Mouse (Mus musculus) limb, embryonic 10.5 days (tissue): ENCODE data around the gene Mccc2. TPM values are rescaled to one million over a fixed set of nuclear protein-coding genes. Genes with fewer than 3 reads are reported as not detected.

Experiments
- DNase-seq: peaks from one replicate; pipeline ENCODE4 v3.0.0-alpha.2; 2017; ENCODE audit warnings: low spot score
- H3K27ac ChIP-seq: fragments of 300-500 bp; sonication (generic); 2 replicates; pipeline ENCODE4 v1.5.1; 2016; ENCODE audit warnings: mild to moderate bottlenecking
- H3K27me3 ChIP-seq: fragments of 300-500 bp; sonication (generic); 2 replicates; pipeline ENCODE4 v1.6.1; 2016; ENCODE audit warnings: low read depth, mild to moderate bottlenecking; ENCODE audit not compliant: poor library complexity, severe bottlenecking
- H3K36me3 ChIP-seq: fragments of 300-500 bp; sonication (generic); 2 replicates; pipeline ENCODE4 v1.6.1; 2016; ENCODE audit warnings: mild to moderate bottlenecking, moderate library complexity
- H3K4me1 ChIP-seq: fragments of 300-500 bp; sonication (generic); 2 replicates; pipeline ENCODE4 v1.6.1; 2016
- H3K4me3 ChIP-seq: fragments of 300-500 bp; sonication (generic); 2 replicates; pipeline ENCODE4 v1.5.1; 2016; ENCODE audit warnings: mild to moderate bottlenecking, moderate library complexity
- H3K9me3 ChIP-seq: fragments of 300-500 bp; sonication (generic); replicated peaks from 2 replicates; pipeline ENCODE4 v1.6.1; 2016; ENCODE audit warnings: mild to moderate bottlenecking
- WGBS: fragments of 180-500 bp; shearing (Covaris S2); methylation state at CpG from one replicate; pipeline ENCODE4 v1.1.7; 2016; 5-methylcytosine and 5-hydroxymethylcytosine counted together
- polyA plus RNA-seq: library from polyadenylated mRNA; unstranded; fragments of >200 nt; fragmentation: Nextera tagmentation; extraction: Ambion mirVana; gene quantifications from 2 replicates; pipeline ENCODE4 v1.2.1, GENCODE M21; 2016

Mccc2 gene
- polyA plus RNA-seq, 1 experiment from 2014 or later = 48.3 TPM

GRCm38 (mm10) chr13:99931502-99931901 is 83.9 kb downstream of the Mccc2 start:
- Histone ChIP-seq H3K27me3 (no peaks in the 10 kb centered on the region), H3K4me3 (no peak overlapping the region), H3K36me3 (no peaks in the 10 kb centered on the region), H3K9me3 (no peaks in the 10 kb centered on the region), H3K4me1 (no peaks in the 10 kb centered on the region), H3K27ac (no peak overlapping the region)
- DNase-seq = no peak
- 90% methylated on average over 6 of the region's 6 CpGs for WGBS

- Histone ChIP-seq H3K27me3 (no peaks in the 10 kb centered on the region), H3K9me3 (no peaks in the 10 kb centered on the region), H3K36me3 (no peaks in the 10 kb centered on the region), H3K27ac (no peak overlapping the region), H3K4me3 (no peak overlapping the region), H3K4me1 (no peaks in the 10 kb centered on the region)
- no peak for DNase-seq
- whole genome bisulfite sequencing = 86% methylated on average over 5 of the region's 5 CpGs
Measured at GRCm38 (mm10) chr13:99926249-99926648, 89.2 kb downstream of the Mccc2 start.

- WGBS = 92% methylated on average over 5 of the region's 5 CpGs
- Histone ChIP-seq H3K9me3 (no peaks in the 10 kb centered on the region), H3K4me1 (no peaks in the 10 kb centered on the region), H3K27me3 (no peaks in the 10 kb centered on the region), H3K4me3 (no peak overlapping the region), H3K36me3 (no peaks in the 10 kb centered on the region), H3K27ac (no peak overlapping the region)
- no peak for DNase-seq
Measured at GRCm38 (mm10) chr13:99915632-99916031, 99.8 kb downstream of the Mccc2 start.

- H3K27me3 ChIP-seq = peaks cover 54% of the 10 kb centered on the region
- H3K36me3 ChIP-seq = no peaks in the 10 kb centered on the region
- H3K4me1 ChIP-seq = peaks cover 11% of the 10 kb centered on the region
- 48% methylated on average over 9 of the region's 9 CpGs for WGBS
- no peaks in the 10 kb centered on the region for H3K9me3 ChIP-seq
- H3K4me3 ChIP-seq = peak within 1 kb of the TSS; percentile 26; the same call in 1 of the 2 replicates
- no peak within 1 kb of the TSS for H3K27ac ChIP-seq
- DNase-seq = no peak
Measured at GRCm38 (mm10) chr13:99900965-99901364, 114.5 kb downstream of the Mccc2 start, which contains the start of gene Cartpt. Gene Cartpt, minus strand, starts transcription at chr13:99901091.

GRCm38 (mm10) chr13:99900557-99900892 is 114.9 kb downstream of the Mccc2 start:
- Histone ChIP-seq H3K27me3 (peaks cover 54% of the 10 kb centered on the region), H3K27ac (no peak overlapping the region), H3K9me3 (no peaks in the 10 kb centered on the region), H3K36me3 (no peaks in the 10 kb centered on the region), H3K4me1 (peaks cover 11% of the 10 kb centered on the region), H3K4me3 (peak overlapping the region; percentile 26; the same call in 1 of the 2 replicates)
- WGBS = 2% methylated on average over 30 of the region's 30 CpGs
- peak; percentile 87 for DNase-seq

- Histone ChIP-seq H3K4me1 (peaks cover 11% of the 10 kb centered on the region), H3K27ac (no peak overlapping the region), H3K36me3 (no peaks in the 10 kb centered on the region), H3K4me3 (peak overlapping the region; percentile 26; the same call in 1 of the 2 replicates), H3K9me3 (no peaks in the 10 kb centered on the region), H3K27me3 (peaks cover 54% of the 10 kb centered on the region)
- 8% methylated on average over 38 of the region's 38 CpGs for WGBS
- DNase-seq = peak; percentile 31
Measured at GRCm38 (mm10) chr13:99899670-99900556, 115.5 kb downstream of the Mccc2 start.

- H3K27me3 ChIP-seq = peaks cover 54% of the 10 kb centered on the region
- 31% methylated on average over 14 of the region's 14 CpGs for WGBS
Measured at GRCm38 (mm10) chr13:99898816-99899215, 116.6 kb downstream of the Mccc2 start.

More at GRCm38 (mm10) chr13:99898816-99899215, 116.6 kb downstream of the Mccc2 start:
- Histone ChIP-seq H3K4me3 (no peak overlapping the region), H3K27ac (no peak overlapping the region), H3K9me3 (no peaks in the 10 kb centered on the region), H3K4me1 (peaks cover 11% of the 10 kb centered on the region), H3K36me3 (no peaks in the 10 kb centered on the region)
- DNase-seq = no peak

Other genes with a start within 250 kb of the Mccc2 start
- 0.19 TPM in 1 of 2 replicates, not detected in the other for gene Cartpt, start 114.5 kb downstream of the Mccc2 start, polyA plus RNA-seq
- 24.9 and 26.6 TPM in 2 replicates for gene Bdp1, start 88.4 kb upstream of the Mccc2 start, polyA plus RNA-seq
- 144 and 175 TPM in 2 replicates for gene Serf1, start 92.4 kb upstream of the Mccc2 start, polyA plus RNA-seq
- 84.8 and 91.6 TPM in 2 replicates for gene Smn1, start 109.2 kb upstream of the Mccc2 start, polyA plus RNA-seq
- gene Naip2, start 186.5 kb upstream of the Mccc2 start, polyA plus RNA-seq = 0.15 and 0.16 TPM in 2 replicates
- gene Naip5, start 230.7 kb upstream of the Mccc2 start, polyA plus RNA-seq = 0.03 and 0.06 TPM in 2 replicates